Mouse (Mus musculus): ENCODE results near the gene Park7. TPM values are rescaled to one million over a fixed set of nuclear protein-coding genes. Genes with fewer than 3 reads are reported as not detected.

Park7 gene
- polyA plus RNA-seq, 1 experiment from 2014 or later = 413 TPM

DNA sequence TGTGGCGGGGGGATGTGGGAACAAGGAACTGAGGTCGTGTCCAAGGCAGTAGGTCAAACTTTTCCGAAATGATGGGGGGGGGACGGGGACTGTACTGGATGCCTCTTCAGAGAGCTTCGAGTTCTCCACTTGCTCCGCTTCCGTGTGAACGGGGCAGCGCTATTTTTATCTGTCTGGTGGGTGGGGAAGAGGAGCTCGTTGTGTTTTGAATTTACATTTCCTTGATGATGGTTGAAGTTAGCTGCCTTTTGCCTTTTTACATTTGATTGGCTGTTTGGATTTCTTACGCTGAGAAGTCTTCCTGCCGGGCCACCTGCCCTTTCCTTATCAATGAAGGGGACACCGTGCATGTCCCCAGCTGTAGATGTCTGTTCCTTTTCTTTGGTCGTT, 23.8 kb upstream of the Park7 start:
- H3K9me3 ChIP-seq (ENCODE audit: control insufficient read depth, low read length) = no peaks in the 10 kb centered on the region
- H3K4me2 ChIP-seq (ENCODE audit: low read length) = peak overlapping the region; percentile 36
- no peak for ATAC-seq
- no peak overlapping the region for H3K9ac ChIP-seq (ENCODE audit: low read depth, low read length)
- no peaks in the 10 kb centered on the region for H3K27me3 ChIP-seq (replicated peaks; ENCODE audit: control insufficient read depth, insufficient read depth, low read length)
- H3K27ac ChIP-seq (ENCODE audit: low read depth, low read length) = no peak overlapping the region
- no peaks in the 10 kb centered on the region for H3K4me1 ChIP-seq (ENCODE audit: control insufficient read depth, insufficient read depth, low read depth, low read length)
- H3K4me3 ChIP-seq (ENCODE audit: low read length) = no peak overlapping the region
- 67% methylated on average over 14 of the region's 14 CpGs for WGBS
- no peaks in the 10 kb centered on the region for H3K36me3 ChIP-seq (ENCODE audit: control insufficient read depth, insufficient read depth, low read length)

DNA sequence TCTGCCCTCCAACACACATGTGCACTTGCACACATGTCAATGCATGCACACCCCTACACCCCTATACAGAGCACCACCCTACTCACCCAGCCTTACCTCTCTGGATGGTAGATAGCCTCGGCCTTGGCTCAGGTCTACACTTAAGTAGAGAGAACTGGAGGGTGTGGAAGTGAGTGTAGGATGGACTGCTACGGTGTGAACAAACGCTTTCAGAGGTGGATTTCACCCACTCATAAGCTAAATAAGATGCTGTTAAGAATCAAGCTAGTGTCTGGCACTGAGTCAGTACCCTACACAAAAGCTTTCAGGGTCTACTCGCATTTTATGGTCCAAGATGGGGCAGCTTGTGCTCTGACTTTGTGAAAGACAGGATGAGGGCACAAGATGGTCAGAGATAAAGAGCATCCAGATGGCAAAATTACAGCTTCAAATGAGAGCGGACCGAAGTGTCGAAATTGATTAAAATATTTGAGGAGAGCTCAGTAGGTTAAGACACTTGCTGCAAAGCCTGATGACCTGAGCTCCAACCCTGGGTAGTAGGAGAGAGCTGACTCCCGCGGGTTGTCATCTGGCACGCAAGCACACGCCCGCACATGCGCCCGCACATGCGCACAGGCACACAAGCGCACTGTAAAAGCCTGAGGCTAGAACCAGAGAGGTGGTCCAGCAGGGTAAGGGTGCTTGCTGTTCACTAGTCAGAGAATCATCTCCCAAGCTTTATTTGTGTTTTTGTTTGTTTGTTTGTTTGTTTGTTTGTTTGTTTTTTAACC, 23.2 kb upstream of the Park7 start:
- Histone ChIP-seq H3K4me1 (ENCODE audit: control insufficient read depth, insufficient read depth, low read depth, low read length) (no peaks in the 10 kb centered on the region), H3K27ac (ENCODE audit: low read depth, low read length) (no peak overlapping the region), H3K9me3 (ENCODE audit: control insufficient read depth, low read length) (no peaks in the 10 kb centered on the region), H3K27me3 (replicated peaks; ENCODE audit: control insufficient read depth, insufficient read depth, low read length) (no peaks in the 10 kb centered on the region), H3K4me2 (ENCODE audit: low read length) (peak overlapping the region; percentile 36), H3K4me3 (ENCODE audit: low read length) (no peak overlapping the region), H3K9ac (ENCODE audit: low read depth, low read length) (no peak overlapping the region; the same call in 1 of the 2 replicates), H3K36me3 (ENCODE audit: control insufficient read depth, insufficient read depth, low read length) (no peaks in the 10 kb centered on the region)
- no peak for ATAC-seq
- 88% methylated on average over 16 of the region's 16 CpGs for WGBS

DNA sequence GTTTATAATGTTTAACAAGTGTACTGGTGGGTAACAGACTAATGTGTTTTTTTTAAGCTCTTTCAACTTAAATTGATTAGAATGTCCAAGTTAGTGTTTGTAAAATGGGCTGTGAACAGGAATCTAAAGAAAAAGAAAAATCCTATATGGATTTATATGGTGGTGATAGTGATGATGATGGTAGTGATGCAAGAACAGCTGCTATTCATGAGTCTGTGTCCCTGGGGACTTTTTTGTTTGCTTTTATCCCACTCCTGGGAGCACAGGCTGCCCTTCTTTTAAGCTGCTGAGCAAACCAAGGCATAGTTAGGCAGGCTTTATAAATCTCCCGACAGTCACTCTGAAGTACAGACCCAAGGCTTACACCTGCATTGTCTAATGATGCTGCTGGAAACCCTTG, 19.3 kb upstream of the Park7 start:
- ATAC-seq = no peak
- Histone ChIP-seq H3K9me3 (ENCODE audit: control insufficient read depth, low read length) (no peaks in the 10 kb centered on the region), H3K36me3 (ENCODE audit: control insufficient read depth, insufficient read depth, low read length) (no peaks in the 10 kb centered on the region), H3K4me2 (ENCODE audit: low read length) (no peak overlapping the region), H3K4me1 (ENCODE audit: control insufficient read depth, insufficient read depth, low read depth, low read length) (no peaks in the 10 kb centered on the region), H3K9ac (ENCODE audit: low read depth, low read length) (no peak overlapping the region), H3K27ac (ENCODE audit: low read depth, low read length) (no peak overlapping the region), H3K27me3 (replicated peaks; ENCODE audit: control insufficient read depth, insufficient read depth, low read length) (no peaks in the 10 kb centered on the region), H3K4me3 (ENCODE audit: low read length) (no peak overlapping the region)
- WGBS = 88% methylated on average over 1 of the region's 1 CpGs

DNA sequence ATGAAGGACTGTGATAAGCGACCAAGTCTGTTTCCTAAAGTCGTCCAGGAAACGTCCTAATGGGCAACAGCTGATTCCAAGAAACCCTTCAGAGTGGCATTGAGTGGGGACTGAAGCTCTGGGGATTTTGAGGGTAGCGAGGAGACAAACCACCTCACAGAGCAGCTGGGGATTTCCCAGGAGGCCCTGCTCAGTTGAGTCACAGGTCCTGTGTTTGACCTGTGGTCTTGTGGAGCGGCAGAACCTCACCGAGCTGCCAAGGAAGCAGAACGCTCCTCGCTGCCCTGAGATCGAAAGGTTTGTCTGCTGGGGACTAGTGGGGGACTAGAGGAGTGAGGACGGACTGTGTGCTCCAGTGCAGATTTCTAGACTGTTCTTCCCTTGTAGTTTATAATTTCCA, 13.6 kb upstream of the Park7 start:
- 63% methylated on average over 10 of the region's 10 CpGs for WGBS
- Histone ChIP-seq H3K4me2 (ENCODE audit: low read length) (no peak overlapping the region), H3K9me3 (ENCODE audit: control insufficient read depth, low read length) (no peaks in the 10 kb centered on the region), H3K27me3 (replicated peaks; ENCODE audit: control insufficient read depth, insufficient read depth, low read length) (no peaks in the 10 kb centered on the region), H3K4me3 (ENCODE audit: low read length) (no peak overlapping the region), H3K27ac (ENCODE audit: low read depth, low read length) (no peak overlapping the region), H3K9ac (ENCODE audit: low read depth, low read length) (no peak overlapping the region), H3K36me3 (ENCODE audit: control insufficient read depth, insufficient read depth, low read length) (no peaks in the 10 kb centered on the region), H3K4me1 (ENCODE audit: control insufficient read depth, insufficient read depth, low read depth, low read length) (no peaks in the 10 kb centered on the region)
- ATAC-seq = no peak

DNA sequence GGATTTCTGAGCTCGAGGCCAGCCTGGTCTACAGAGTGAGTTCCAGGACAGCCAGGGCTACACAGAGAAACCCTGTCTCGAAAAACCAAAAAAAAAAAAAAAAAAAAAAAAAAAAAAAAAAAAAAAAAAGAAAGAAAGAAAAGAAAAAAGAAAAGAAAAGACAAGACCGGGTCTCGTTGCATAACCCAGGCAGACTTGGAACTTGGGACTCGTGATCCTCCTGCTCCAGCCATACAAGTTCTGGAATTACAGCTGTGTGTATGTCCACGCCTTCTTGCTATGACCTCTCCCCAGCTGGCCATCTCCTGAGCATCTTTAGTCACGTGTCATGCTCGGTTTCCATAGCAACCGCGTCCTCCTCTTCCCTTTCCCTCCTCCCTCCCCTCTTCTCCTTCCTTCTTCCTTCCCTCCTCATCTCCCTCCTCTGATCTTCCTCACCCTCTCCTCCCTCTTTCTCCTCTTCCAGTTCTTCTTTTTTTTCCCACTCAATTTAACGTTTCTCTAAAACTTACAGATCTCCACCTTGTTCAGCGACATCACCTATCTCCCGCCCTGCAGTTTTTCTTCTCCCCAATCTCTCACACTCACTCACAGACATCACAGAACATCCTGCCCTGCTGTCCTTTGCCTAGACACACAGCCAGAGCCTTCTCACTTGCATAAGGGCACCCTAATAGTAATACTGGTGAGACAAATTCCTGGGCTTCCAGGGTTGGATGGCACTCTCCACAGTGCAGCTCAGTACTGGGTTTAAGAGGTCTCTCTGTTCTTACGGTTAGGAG, 12.9 kb upstream of the Park7 start:
- Histone ChIP-seq H3K36me3 (ENCODE audit: control insufficient read depth, insufficient read depth, low read length) (no peaks in the 10 kb centered on the region), H3K9me3 (ENCODE audit: control insufficient read depth, low read length) (no peaks in the 10 kb centered on the region), H3K27me3 (replicated peaks; ENCODE audit: control insufficient read depth, insufficient read depth, low read length) (no peaks in the 10 kb centered on the region), H3K4me2 (ENCODE audit: low read length) (no peak overlapping the region), H3K27ac (ENCODE audit: low read depth, low read length) (no peak overlapping the region), H3K4me3 (ENCODE audit: low read length) (no peak overlapping the region), H3K4me1 (ENCODE audit: control insufficient read depth, insufficient read depth, low read depth, low read length) (no peaks in the 10 kb centered on the region), H3K9ac (ENCODE audit: low read depth, low read length) (no peak overlapping the region)
- no peak for ATAC-seq
- WGBS = 49% methylated on average over 13 of the region's 14 CpGs

DNA sequence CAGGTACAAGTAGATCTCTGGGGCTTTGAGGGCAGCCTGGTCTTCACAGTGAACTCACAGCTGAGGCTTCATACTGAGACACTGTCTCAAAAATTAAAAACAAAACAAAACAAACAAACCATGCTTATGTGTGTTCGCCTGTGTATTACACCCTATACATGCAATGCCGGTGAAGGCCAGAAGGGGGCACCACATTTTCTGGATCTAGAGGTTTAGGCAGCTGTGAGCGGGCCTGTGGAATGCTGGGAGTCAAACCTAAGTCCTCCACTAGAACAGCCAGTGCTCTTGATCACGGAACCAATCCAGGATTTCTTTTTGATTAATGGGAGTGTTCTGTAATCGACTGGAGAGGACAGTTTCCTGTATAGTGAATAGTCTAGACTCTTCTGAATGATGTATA, 11.7 kb upstream of the Park7 start:
- no peak overlapping the region for H3K4me3 ChIP-seq (ENCODE audit: low read length)
- no peaks in the 10 kb centered on the region for H3K36me3 ChIP-seq (ENCODE audit: control insufficient read depth, insufficient read depth, low read length)
- WGBS = 51% methylated on average over 5 of the region's 5 CpGs
- ATAC-seq = no peak
- H3K9ac ChIP-seq (ENCODE audit: low read depth, low read length) = no peak overlapping the region
- H3K27me3 ChIP-seq (replicated peaks; ENCODE audit: control insufficient read depth, insufficient read depth, low read length) = no peaks in the 10 kb centered on the region
- no peak overlapping the region for H3K27ac ChIP-seq (ENCODE audit: low read depth, low read length)
- H3K4me2 ChIP-seq (ENCODE audit: low read length) = no peak overlapping the region
- H3K4me1 ChIP-seq (ENCODE audit: control insufficient read depth, insufficient read depth, low read depth, low read length) = no peaks in the 10 kb centered on the region
- H3K9me3 ChIP-seq (ENCODE audit: control insufficient read depth, low read length) = no peaks in the 10 kb centered on the region

DNA sequence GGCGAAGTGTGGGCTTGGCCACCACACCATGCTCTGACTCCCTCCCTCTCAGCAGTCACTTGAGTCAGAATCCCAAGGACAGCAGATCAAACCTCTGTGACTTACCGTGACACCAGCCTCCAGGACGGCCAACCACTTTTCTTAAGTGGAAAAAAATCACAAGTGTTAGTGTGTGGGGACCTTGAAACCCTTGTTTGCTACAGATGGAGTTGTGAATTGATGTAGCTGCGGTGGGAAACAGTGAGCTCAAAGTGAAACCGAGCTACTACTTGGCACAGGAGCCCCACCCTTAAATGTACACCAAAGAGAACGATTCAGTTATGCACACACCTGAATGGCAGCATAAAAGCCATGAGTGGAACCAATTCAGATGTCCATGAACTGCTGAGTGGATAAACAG, 10.7 kb upstream of the Park7 start:
- no peaks in the 10 kb centered on the region for H3K36me3 ChIP-seq (ENCODE audit: control insufficient read depth, insufficient read depth, low read length)
- no peak overlapping the region for H3K4me3 ChIP-seq (ENCODE audit: low read length)
- no peak overlapping the region for H3K9ac ChIP-seq (ENCODE audit: low read depth, low read length)
- no peak for ATAC-seq
- H3K4me1 ChIP-seq (ENCODE audit: control insufficient read depth, insufficient read depth, low read depth, low read length) = no peaks in the 10 kb centered on the region
- H3K4me2 ChIP-seq (ENCODE audit: low read length) = no peak overlapping the region
- H3K27ac ChIP-seq (ENCODE audit: low read depth, low read length) = no peak overlapping the region
- no peaks in the 10 kb centered on the region for H3K27me3 ChIP-seq (replicated peaks; ENCODE audit: control insufficient read depth, insufficient read depth, low read length)
- no peaks in the 10 kb centered on the region for H3K9me3 ChIP-seq (ENCODE audit: control insufficient read depth, low read length)
- 90% methylated on average over 6 of the region's 6 CpGs for WGBS

DNA sequence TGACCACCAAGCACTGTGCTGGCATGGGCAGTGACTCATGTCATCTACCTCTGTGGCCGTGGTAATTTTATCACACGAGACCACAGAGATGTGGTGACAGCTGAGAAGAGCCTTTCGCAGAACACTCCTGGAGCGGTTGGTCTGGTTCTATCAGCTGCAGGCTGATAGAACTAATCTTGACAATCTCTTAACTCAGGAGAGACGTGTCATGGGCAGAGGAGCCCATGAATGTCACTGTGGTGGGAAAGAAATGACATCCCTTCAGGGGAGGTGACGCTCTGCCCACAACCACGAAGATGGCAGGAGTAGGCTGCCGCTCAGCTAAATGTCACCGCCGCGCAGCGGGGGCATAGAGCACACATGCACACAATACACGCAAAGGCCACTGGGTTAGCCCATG, 10.1 kb upstream of the Park7 start:
- Histone ChIP-seq H3K4me1 (ENCODE audit: control insufficient read depth, insufficient read depth, low read depth, low read length) (no peaks in the 10 kb centered on the region), H3K4me3 (ENCODE audit: low read length) (no peak overlapping the region), H3K9ac (ENCODE audit: low read depth, low read length) (no peak overlapping the region), H3K36me3 (ENCODE audit: control insufficient read depth, insufficient read depth, low read length) (no peaks in the 10 kb centered on the region), H3K27me3 (replicated peaks; ENCODE audit: control insufficient read depth, insufficient read depth, low read length) (no peaks in the 10 kb centered on the region), H3K9me3 (ENCODE audit: control insufficient read depth, low read length) (no peaks in the 10 kb centered on the region), H3K4me2 (ENCODE audit: low read length) (no peak overlapping the region), H3K27ac (ENCODE audit: low read depth, low read length) (no peak overlapping the region)
- 85% methylated on average over 13 of the region's 13 CpGs for WGBS
- no peak for ATAC-seq

DNA sequence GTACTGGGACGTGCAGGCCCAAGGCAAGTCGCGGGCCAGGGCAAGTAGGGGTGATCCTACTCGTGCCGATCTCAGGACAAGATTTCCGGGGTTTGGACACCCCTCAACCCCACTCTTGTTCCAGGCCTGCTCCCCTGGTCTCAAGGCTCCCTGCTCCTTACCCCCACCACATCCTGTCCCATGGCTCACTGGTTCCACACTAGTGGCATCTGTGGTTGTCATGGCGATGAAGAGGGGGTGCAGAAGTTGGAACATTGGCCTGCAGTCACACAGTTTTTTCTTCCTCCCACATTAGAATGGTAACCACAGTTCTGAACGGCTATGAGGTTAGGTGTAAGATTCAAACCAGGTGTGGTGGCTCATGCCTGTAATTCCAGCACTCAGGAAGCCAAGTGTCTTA, 7.0 kb upstream of the Park7 start:
- no peaks in the 10 kb centered on the region for H3K27me3 ChIP-seq (replicated peaks; ENCODE audit: control insufficient read depth, insufficient read depth, low read length)
- H3K4me3 ChIP-seq (ENCODE audit: low read length) = no peak overlapping the region
- no peaks in the 10 kb centered on the region for H3K4me1 ChIP-seq (ENCODE audit: control insufficient read depth, insufficient read depth, low read depth, low read length)
- 85% methylated on average over 8 of the region's 8 CpGs for WGBS
- no peaks in the 10 kb centered on the region for H3K9me3 ChIP-seq (ENCODE audit: control insufficient read depth, low read length)
- no peak overlapping the region for H3K9ac ChIP-seq (ENCODE audit: low read depth, low read length)
- H3K27ac ChIP-seq (ENCODE audit: low read depth, low read length) = no peak overlapping the region
- no peak overlapping the region for H3K4me2 ChIP-seq (ENCODE audit: low read length)
- ATAC-seq = no peak
- H3K36me3 ChIP-seq (ENCODE audit: control insufficient read depth, insufficient read depth, low read length) = no peaks in the 10 kb centered on the region
